Mouse (Mus musculus): ENCODE measurements around the gene Elf2. TPM values are rescaled to one million over a fixed set of nuclear protein-coding genes. Genes with fewer than 3 reads are reported as not detected.

The Elf2 gene
- polyA plus RNA-seq, 1 experiment = 39.1 TPM

DNA sequence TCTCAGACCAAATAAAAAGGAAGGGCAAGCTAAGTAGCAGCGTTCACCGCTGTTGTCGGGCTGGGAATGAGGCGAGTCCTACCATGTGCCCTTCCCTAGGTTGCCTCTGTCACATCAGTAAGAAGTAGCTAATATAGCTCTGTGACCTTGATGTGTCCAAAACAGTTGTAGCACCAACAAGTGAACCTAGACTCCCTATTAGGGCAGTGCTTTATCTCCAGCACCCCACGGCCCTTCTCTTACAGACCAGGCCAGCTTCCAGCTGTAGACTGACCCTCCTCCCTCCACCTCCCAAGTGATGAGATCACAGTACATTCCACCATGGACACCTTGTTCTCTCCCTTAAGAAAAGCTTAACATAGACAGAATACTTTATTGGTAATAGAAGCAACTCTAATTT is 82.4 kb downstream of the Elf2 start:
- no peak overlapping the region for H3K27ac ChIP-seq (ENCODE audit: insufficient read depth, low read length)
- no peaks in the 10 kb centered on the region for H3K27me3 ChIP-seq (ENCODE audit: control insufficient read depth, insufficient read depth, low read length)
- no peak overlapping the region for H3K4me3 ChIP-seq (replicated peaks; ENCODE audit: insufficient read depth, low read depth, low read length)
- TF ChIP-seq POLR2A (IDR thresholded peaks at IDR 0.05; ENCODE audit: borderline replicate concordance, insufficient read depth, low read length) (no peak), CTCF (IDR thresholded peaks at IDR 0.05; ENCODE audit: borderline replicate concordance, insufficient read depth, low read depth, low read length) (no peak)
- 92% methylated on average over 5 of the region's 5 CpGs for WGBS
- no peaks in the 10 kb centered on the region for H3K4me1 ChIP-seq (ENCODE audit: control insufficient read depth, insufficient read depth, low read length)
- DNase-seq = no peak

DNA sequence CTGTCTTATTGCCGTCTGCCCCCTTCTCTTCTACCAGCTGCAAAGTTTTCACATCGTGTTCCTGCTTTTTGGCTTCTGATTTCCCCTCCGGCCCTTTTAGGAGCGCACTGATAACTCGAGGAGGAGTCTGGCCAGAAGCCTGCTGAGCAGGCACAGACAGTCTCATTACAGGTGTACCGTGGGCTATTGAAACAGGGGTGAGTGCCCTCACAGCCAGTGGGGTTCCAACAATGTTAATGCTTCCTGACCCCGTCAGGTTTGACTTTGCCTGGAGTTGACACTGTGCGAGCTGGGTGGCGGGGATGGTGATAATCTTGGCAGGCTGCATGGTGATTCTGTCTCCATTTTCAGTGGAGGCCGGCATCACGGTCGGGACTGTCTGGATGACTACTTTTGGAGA is 84.0 kb downstream of the Elf2 start:
- Histone ChIP-seq H3K27me3 (ENCODE audit: control insufficient read depth, insufficient read depth, low read length) (no peaks in the 10 kb centered on the region), H3K4me3 (replicated peaks; ENCODE audit: insufficient read depth, low read depth, low read length) (no peak overlapping the region), H3K4me1 (ENCODE audit: control insufficient read depth, insufficient read depth, low read length) (no peaks in the 10 kb centered on the region), H3K27ac (ENCODE audit: insufficient read depth, low read length) (no peak overlapping the region)
- WGBS = 37% methylated on average over 12 of the region's 12 CpGs
- no peak for DNase-seq
- TF ChIP-seq POLR2A (IDR thresholded peaks at IDR 0.05; ENCODE audit: borderline replicate concordance, insufficient read depth, low read length) (no peak), CTCF (IDR thresholded peaks at IDR 0.05; ENCODE audit: borderline replicate concordance, insufficient read depth, low read depth, low read length) (no peak)

DNA sequence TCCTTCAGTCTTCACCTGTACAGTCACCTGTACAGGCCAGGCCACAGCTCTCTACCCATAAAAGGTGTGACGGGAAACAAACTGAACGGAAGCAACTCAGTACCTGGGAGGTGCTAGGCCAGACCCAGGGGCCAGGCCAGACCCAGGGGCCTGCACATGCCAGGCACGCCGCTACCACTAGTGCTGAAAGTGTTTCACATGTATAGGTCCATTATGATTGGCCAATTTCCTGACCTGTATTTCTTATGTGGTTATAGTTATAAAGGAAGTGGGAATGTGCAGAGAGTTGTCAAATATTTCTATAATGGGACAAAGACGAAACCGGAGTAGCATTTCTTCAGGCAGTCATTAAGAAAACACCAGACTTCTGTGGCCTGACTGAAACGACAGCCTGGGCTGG is 85.7 kb downstream of the Elf2 start:
- 89% methylated on average over 7 of the region's 7 CpGs for WGBS
- Histone ChIP-seq H3K4me1 (ENCODE audit: control insufficient read depth, insufficient read depth, low read length) (no peaks in the 10 kb centered on the region), H3K4me3 (replicated peaks; ENCODE audit: insufficient read depth, low read depth, low read length) (no peak overlapping the region), H3K27me3 (ENCODE audit: control insufficient read depth, insufficient read depth, low read length) (no peaks in the 10 kb centered on the region), H3K27ac (ENCODE audit: insufficient read depth, low read length) (no peak overlapping the region)
- no peak for DNase-seq
- TF ChIP-seq CTCF (IDR thresholded peaks at IDR 0.05; ENCODE audit: borderline replicate concordance, insufficient read depth, low read depth, low read length) (no peak), POLR2A (IDR thresholded peaks at IDR 0.05; ENCODE audit: borderline replicate concordance, insufficient read depth, low read length) (no peak)

DNA sequence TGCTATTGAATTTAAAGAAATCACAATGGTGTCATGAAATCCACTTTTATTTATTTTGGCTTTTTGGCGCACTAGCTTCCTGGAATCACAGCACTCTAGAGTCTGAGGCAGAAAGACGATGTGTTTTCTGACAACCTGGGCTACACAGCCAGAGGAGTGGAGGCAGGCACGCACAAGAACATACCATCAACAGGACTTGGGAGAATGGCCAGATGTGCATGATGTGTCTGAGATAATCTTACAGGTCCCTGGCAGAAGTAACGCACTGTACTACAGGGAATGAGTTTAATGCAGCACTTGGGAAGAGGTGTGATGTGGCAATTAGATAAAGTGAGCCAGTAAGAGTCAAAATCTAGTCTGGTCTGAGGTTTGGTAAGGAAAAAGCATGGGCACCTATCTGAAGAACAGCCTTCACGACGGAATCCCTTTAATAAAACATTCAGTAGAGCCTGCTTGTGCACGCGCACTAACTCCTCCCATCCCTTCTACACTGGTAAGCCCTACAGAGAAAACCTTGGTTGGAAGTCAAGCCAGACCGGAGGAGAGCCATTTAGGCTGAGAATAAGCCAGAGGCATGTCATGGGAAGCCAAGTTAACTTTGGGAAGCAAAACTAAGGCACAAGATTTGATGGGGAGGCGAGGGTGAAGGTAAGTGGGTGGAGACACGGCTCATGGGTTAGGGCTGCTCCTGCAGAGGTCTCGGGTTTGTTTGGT is 87.6 kb downstream of the Elf2 start:
- DNase-seq = no peak
- H3K27ac ChIP-seq (ENCODE audit: insufficient read depth, low read length) = no peak overlapping the region
- H3K4me1 ChIP-seq (ENCODE audit: control insufficient read depth, insufficient read depth, low read length) = no peaks in the 10 kb centered on the region
- no peaks in the 10 kb centered on the region for H3K27me3 ChIP-seq (ENCODE audit: control insufficient read depth, insufficient read depth, low read length)
- no peak overlapping the region for H3K4me3 ChIP-seq (replicated peaks; ENCODE audit: insufficient read depth, low read depth, low read length)
- no peak for TF ChIP-seq CTCF (IDR thresholded peaks at IDR 0.05; ENCODE audit: borderline replicate concordance, insufficient read depth, low read depth, low read length)
- TF ChIP-seq POLR2A (IDR thresholded peaks at IDR 0.05; ENCODE audit: borderline replicate concordance, insufficient read depth, low read length) = no peak
- 89% methylated on average over 12 of the region's 12 CpGs for WGBS

DNA sequence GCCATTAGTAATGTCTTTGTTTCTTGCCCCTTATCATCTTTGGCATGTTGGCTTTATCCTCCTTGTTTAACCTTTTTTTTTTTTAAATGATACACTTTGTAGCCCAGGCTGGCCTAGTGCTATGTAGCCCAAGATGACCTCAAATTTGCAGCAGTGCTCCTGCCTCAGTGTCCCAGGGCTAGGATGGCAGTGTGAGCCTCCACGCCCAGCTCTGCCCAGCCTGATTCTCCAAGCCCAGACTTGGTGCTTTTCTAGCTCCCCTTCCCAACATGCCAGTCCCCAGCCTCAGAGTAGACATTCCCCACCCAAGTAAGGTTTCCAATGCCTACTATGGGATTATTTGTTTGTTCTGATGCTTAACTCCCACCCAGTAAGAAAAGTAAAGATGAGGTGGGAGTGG is 88.2 kb downstream of the Elf2 start:
- no peak for DNase-seq
- TF ChIP-seq CTCF (IDR thresholded peaks at IDR 0.05; ENCODE audit: borderline replicate concordance, insufficient read depth, low read depth, low read length) = no peak
- TF ChIP-seq POLR2A (IDR thresholded peaks at IDR 0.05; ENCODE audit: borderline replicate concordance, insufficient read depth, low read length) = no peak
- no peak overlapping the region for H3K4me3 ChIP-seq (replicated peaks; ENCODE audit: insufficient read depth, low read depth, low read length)
- H3K27me3 ChIP-seq (ENCODE audit: control insufficient read depth, insufficient read depth, low read length) = no peaks in the 10 kb centered on the region
- H3K4me1 ChIP-seq (ENCODE audit: control insufficient read depth, insufficient read depth, low read length) = no peaks in the 10 kb centered on the region
- WGBS = 100% methylated on average over 1 of the region's 1 CpGs
- H3K27ac ChIP-seq (ENCODE audit: insufficient read depth, low read length) = no peak overlapping the region

DNA sequence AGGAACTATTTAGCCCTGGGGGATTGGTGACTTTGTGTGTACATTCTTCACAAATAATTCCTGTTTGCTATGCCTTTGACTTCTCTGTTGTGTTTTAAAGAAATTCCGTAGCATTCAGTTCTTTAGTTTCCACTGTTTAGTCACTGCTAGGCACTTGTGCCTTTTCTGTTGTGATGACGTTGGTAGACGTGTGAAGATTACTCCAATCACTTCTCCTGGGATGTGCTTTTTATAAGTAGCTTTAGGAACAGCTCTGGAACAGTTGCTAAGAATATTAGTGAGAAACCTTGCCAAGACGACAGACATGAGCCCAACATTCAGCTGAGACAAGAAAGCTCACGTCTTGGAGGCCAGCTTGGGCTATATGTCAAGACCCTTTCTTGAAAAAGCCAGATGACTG is 89.4 kb downstream of the Elf2 start:
- Histone ChIP-seq H3K27ac (ENCODE audit: insufficient read depth, low read length) (no peak overlapping the region), H3K4me1 (ENCODE audit: control insufficient read depth, insufficient read depth, low read length) (no peaks in the 10 kb centered on the region), H3K27me3 (ENCODE audit: control insufficient read depth, insufficient read depth, low read length) (no peaks in the 10 kb centered on the region), H3K4me3 (replicated peaks; ENCODE audit: insufficient read depth, low read depth, low read length) (no peak overlapping the region)
- DNase-seq = no peak
- WGBS = 69% methylated on average over 5 of the region's 5 CpGs
- TF ChIP-seq POLR2A (IDR thresholded peaks at IDR 0.05; ENCODE audit: borderline replicate concordance, insufficient read depth, low read length) = no peak
- TF ChIP-seq CTCF (IDR thresholded peaks at IDR 0.05; ENCODE audit: borderline replicate concordance, insufficient read depth, low read depth, low read length) = no peak

DNA sequence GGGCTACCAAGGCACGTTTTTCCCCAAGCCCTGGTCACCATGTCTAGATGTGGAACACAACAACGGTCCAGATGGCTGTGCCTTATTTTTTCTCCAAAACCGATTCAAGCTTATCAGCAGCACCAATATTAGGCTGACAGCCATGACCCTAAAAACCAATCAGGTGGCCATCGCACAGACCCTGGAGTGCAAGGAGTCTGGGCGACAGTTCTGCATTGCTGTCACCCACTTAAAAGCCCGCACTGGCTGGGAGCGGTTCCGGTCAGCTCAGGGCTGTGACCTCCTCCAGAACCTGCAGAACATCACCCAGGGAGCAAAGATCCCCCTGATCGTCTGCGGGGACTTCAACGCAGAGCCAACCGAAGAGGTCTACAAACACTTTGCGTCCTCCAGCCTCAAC is 90.6 kb downstream of the Elf2 start:
- 92% methylated on average over 13 of the region's 13 CpGs for WGBS
- Histone ChIP-seq H3K27me3 (ENCODE audit: control insufficient read depth, insufficient read depth, low read length) (no peaks in the 10 kb centered on the region), H3K27ac (ENCODE audit: insufficient read depth, low read length) (no peak overlapping the region), H3K4me3 (replicated peaks; ENCODE audit: insufficient read depth, low read depth, low read length) (no peak overlapping the region), H3K4me1 (ENCODE audit: control insufficient read depth, insufficient read depth, low read length) (no peaks in the 10 kb centered on the region)
- no peak for DNase-seq
- no peak for TF ChIP-seq POLR2A (IDR thresholded peaks at IDR 0.05; ENCODE audit: borderline replicate concordance, insufficient read depth, low read length)
- no peak for TF ChIP-seq CTCF (IDR thresholded peaks at IDR 0.05; ENCODE audit: borderline replicate concordance, insufficient read depth, low read depth, low read length)

DNA sequence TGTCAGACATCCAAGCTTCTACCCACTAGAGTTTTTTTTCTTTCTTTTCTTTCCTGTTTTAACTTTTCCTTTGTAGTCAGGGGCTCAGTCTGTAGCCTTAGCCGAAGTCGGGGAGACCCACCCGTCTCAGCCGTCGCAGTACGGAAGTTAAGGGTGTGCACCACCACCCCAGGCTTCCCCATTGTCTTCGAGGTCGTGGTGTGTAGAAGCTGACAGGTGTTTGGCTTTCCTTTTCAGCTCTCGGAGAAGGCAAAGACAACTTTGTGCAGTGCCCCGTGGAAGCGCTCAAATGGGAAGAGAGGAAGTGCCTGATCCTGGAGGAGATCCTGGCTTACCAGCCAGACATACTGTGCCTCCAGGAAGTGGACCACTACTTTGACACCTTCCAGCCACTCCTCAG is 91.0 kb downstream of the Elf2 start:
- DNase-seq = no peak
- no peaks in the 10 kb centered on the region for H3K27me3 ChIP-seq (ENCODE audit: control insufficient read depth, insufficient read depth, low read length)
- no peak overlapping the region for H3K4me3 ChIP-seq (replicated peaks; ENCODE audit: insufficient read depth, low read depth, low read length)
- TF ChIP-seq CTCF (IDR thresholded peaks at IDR 0.05; ENCODE audit: borderline replicate concordance, insufficient read depth, low read depth, low read length) (no peak), POLR2A (IDR thresholded peaks at IDR 0.05; ENCODE audit: borderline replicate concordance, insufficient read depth, low read length) (no peak)
- H3K27ac ChIP-seq (ENCODE audit: insufficient read depth, low read length) = no peak overlapping the region
- WGBS = 75% methylated on average over 11 of the region's 11 CpGs
- H3K4me1 ChIP-seq (ENCODE audit: control insufficient read depth, insufficient read depth, low read length) = no peaks in the 10 kb centered on the region
